Mouse (Mus musculus) limb, embryonic 10.5 days (tissue): Measurements from ENCODE around the gene Gm26992. TPM values are rescaled to one million over a fixed set of nuclear protein-coding genes. Genes with fewer than 3 reads are reported as not detected.
"Not testable (repeated sequence)": the region's sequence is repeated elsewhere in the genome, so short reads cannot be mapped to it uniquely, and the experiment has no call there.

ENCODE experiments used
- DNase-seq: peaks from one replicate; pipeline ENCODE4 v3.0.0-alpha.2; 2017; ENCODE audit warnings: low spot score
- H3K27ac ChIP-seq: fragments of 300-500 bp; sonication (generic); 2 replicates; pipeline ENCODE4 v1.5.1; 2016; ENCODE audit warnings: mild to moderate bottlenecking
- H3K27me3 ChIP-seq: fragments of 300-500 bp; sonication (generic); 2 replicates; pipeline ENCODE4 v1.6.1; 2016; ENCODE audit warnings: low read depth, mild to moderate bottlenecking; ENCODE audit not compliant: poor library complexity, severe bottlenecking
- H3K36me3 ChIP-seq: fragments of 300-500 bp; sonication (generic); 2 replicates; pipeline ENCODE4 v1.6.1; 2016; ENCODE audit warnings: mild to moderate bottlenecking, moderate library complexity
- H3K4me1 ChIP-seq: fragments of 300-500 bp; sonication (generic); 2 replicates; pipeline ENCODE4 v1.6.1; 2016
- H3K4me3 ChIP-seq: fragments of 300-500 bp; sonication (generic); 2 replicates; pipeline ENCODE4 v1.5.1; 2016; ENCODE audit warnings: mild to moderate bottlenecking, moderate library complexity
- H3K9me3 ChIP-seq: fragments of 300-500 bp; sonication (generic); replicated peaks from 2 replicates; pipeline ENCODE4 v1.6.1; 2016; ENCODE audit warnings: mild to moderate bottlenecking
- WGBS: fragments of 180-500 bp; shearing (Covaris S2); methylation state at CpG from one replicate; pipeline ENCODE4 v1.1.7; 2016; 5-methylcytosine and 5-hydroxymethylcytosine counted together
- polyA plus RNA-seq: library from polyadenylated mRNA; unstranded; fragments of >200 nt; fragmentation: Nextera tagmentation; extraction: Ambion mirVana; gene quantifications from 2 replicates; pipeline ENCODE4 v1.2.1, GENCODE M21; 2016

Gm26992 gene
- polyA plus RNA-seq, 1 experiment from 2014 or later: not detected

DNA sequence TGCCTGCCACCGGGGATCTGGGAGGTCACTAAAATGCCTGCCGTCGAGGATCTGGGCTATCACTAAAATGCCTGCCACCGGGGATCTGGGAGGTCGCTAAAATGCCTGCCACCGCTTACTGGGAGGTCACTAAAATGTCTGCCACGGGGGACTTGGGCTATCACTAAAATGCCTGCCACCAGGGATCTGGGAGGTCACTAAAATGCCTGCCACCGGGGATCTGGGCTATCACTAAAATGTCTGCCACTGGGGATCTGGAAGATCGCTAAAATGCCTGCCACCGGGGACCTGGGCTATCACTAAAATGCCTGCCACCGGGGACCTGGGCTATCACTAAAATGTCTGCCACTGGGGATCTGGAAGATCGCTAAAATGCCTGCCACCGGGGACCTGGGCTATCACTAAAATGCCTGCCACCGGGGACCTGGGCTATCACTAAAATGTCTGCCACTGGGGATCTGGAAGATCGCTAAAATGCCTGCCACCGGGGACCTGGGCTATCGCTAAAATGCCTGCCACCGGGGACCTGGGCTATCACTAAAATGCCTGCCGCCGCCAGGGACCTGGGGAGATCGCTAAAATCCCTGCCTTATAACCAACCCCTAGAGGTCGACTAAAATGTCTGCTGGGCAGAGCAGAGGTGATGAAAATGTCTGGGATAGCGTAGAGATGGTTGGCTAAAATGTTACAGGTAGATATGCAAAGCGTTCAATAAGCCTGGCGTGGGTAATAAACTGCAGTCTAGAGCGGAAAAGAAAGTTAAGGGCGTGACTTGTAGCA lies 27.3 kb downstream of the Gm26992 start:
- H3K9me3 ChIP-seq, DNase-seq, H3K4me3 ChIP-seq, H3K27ac ChIP-seq, H3K36me3 ChIP-seq, H3K4me1 ChIP-seq: not testable (repeated sequence)
- WGBS: 74% methylated on average over 20 of the region's 27 CpGs
- peaks cover 86% of the 10 kb centered on the region for H3K27me3 ChIP-seq

DNA sequence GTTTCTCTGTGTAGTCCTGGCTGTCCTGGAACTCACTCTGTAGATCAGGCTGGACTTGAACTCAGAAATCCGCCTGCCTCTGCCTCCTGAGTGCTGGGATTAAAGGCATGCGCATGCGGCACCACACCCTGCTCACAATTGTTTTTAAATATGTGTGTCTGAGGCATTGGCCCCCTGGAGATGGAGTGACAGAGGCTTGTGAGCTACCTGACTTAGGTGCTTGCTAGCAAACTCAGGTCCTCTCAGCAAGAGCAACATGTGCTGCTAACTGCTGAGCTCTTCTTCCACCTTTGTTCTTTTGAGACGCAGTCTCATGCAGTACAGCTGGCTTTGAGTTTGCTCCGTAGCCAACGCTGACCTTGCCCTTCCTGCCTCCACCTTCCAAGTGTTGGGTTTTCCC lies 31.0 kb downstream of the Gm26992 start:
- Histone ChIP-seq H3K9me3 (no peaks in the 10 kb centered on the region), H3K27ac (no peak overlapping the region), H3K4me1 (0 out of 2 replicates have a peak, but pooled peaks cover 2% of the 10 kb centered on the region), H3K27me3 (peaks cover 50% of the 10 kb centered on the region), H3K36me3 (no peaks in the 10 kb centered on the region), H3K4me3 (no peak overlapping the region)
- DNase-seq: no peak
- 85% methylated on average over 6 of the region's 6 CpGs for WGBS

DNA sequence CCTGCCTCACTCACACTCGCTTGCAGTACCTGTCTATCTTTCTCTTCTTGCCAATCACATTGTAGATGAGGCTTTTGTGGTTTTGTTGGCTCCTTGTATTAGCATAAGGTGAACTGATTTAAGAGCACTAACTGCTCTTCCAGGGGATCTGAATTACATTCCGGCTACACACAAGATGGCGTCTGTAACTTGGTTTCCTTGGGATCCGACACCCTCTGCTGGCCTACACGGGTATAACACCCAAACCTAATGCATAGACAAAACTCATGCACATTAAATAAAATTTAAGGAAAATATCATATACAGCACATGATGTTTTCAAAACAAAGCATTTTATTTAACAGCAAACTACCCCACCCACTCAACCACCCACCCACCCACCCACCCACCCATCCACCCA lies 38.2 kb downstream of the Gm26992 start:
- H3K27ac ChIP-seq: no peak overlapping the region
- H3K9me3 ChIP-seq: no peaks in the 10 kb centered on the region
- no peaks in the 10 kb centered on the region for H3K4me1 ChIP-seq
- H3K36me3 ChIP-seq: peaks cover 24% of the 10 kb centered on the region
- H3K4me3 ChIP-seq: no peak overlapping the region
- no peaks in the 10 kb centered on the region for H3K27me3 ChIP-seq
- no peak for DNase-seq
- WGBS: 74% methylated on average over 5 of the region's 5 CpGs

DNA sequence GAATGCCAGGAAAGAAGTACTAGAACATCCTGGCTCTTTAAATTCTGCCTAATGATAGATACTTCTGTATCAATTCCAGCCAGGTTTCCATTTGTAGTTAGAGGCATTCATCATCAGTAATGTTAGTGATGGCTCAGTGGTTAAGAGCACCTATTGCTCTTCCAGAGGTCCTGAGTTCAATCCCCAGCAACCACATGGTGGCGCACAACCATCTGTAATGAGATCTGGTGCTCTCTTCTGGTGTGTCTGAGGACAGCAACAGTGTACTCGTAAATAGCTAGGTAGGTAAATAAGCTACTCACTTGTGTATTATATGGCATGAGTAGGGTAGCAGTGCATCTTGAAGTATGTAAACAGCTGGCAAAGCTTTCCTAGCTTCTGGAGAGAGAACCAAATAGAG lies 47.2 kb downstream of the Gm26992 start:
- Histone ChIP-seq H3K4me1 (no peaks in the 10 kb centered on the region), H3K27me3 (no peaks in the 10 kb centered on the region), H3K36me3 (peaks cover 65% of the 10 kb centered on the region), H3K4me3 (no peak overlapping the region), H3K27ac (no peak overlapping the region), H3K9me3 (no peaks in the 10 kb centered on the region)
- no peak for DNase-seq
- 79% methylated on average over 2 of the region's 2 CpGs for WGBS

DNA sequence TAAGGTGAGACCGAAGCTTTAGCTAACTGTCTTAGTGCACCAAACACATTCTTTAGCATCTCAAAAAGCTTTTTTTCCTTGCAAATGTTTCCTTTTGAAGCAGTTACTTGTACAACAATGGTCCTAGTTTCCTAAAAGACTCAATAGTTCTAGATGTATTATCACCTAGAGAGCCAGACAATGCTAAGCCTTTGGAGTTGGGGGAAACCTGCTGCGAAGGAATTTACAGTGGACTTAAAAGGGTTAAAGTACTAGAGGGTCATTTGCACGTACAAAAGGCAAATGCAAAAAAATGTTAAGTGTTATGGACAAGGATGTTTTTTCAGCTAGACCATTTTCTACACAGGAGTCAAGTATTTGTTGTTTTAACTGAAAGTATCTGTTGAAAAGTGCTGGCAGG lies 50.5 kb downstream of the Gm26992 start:
- H3K4me3 ChIP-seq: no peak overlapping the region
- H3K4me1 ChIP-seq: no peaks in the 10 kb centered on the region
- DNase-seq: no peak
- H3K36me3 ChIP-seq: peaks cover 40% of the 10 kb centered on the region
- H3K27ac ChIP-seq: no peak overlapping the region
- H3K27me3 ChIP-seq: no peaks in the 10 kb centered on the region
- no peaks in the 10 kb centered on the region for H3K9me3 ChIP-seq
- 84% methylated on average over 3 of the region's 3 CpGs for WGBS

DNA sequence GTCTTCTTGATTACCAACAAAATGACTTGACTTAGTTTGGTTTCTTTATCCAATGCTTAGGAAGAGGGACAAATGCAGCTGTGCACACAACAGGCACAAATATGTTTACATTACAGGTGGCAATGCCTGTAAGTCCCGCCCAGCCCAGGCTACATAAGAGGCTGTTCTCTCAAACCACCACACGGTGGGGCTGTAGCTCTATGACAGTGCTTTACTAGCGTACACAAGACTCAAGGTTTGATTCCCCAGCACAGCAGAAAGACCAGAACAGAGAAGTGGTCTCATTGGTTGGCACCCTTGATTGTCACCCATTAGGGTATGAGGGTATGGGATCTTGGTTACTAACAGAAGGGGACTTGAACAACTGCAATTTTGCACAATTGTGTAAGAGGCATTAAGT lies 55.7 kb downstream of the Gm26992 start:
- H3K4me1 ChIP-seq: no peaks in the 10 kb centered on the region
- H3K27me3 ChIP-seq: no peaks in the 10 kb centered on the region
- no peaks in the 10 kb centered on the region for H3K9me3 ChIP-seq
- peak; percentile 69 for DNase-seq
- H3K36me3 ChIP-seq: peaks cover 1% of the 10 kb centered on the region
- 15% methylated on average over 3 of the region's 3 CpGs for WGBS
- no peak overlapping the region for H3K4me3 ChIP-seq
- H3K27ac ChIP-seq: no peak overlapping the region

DNA sequence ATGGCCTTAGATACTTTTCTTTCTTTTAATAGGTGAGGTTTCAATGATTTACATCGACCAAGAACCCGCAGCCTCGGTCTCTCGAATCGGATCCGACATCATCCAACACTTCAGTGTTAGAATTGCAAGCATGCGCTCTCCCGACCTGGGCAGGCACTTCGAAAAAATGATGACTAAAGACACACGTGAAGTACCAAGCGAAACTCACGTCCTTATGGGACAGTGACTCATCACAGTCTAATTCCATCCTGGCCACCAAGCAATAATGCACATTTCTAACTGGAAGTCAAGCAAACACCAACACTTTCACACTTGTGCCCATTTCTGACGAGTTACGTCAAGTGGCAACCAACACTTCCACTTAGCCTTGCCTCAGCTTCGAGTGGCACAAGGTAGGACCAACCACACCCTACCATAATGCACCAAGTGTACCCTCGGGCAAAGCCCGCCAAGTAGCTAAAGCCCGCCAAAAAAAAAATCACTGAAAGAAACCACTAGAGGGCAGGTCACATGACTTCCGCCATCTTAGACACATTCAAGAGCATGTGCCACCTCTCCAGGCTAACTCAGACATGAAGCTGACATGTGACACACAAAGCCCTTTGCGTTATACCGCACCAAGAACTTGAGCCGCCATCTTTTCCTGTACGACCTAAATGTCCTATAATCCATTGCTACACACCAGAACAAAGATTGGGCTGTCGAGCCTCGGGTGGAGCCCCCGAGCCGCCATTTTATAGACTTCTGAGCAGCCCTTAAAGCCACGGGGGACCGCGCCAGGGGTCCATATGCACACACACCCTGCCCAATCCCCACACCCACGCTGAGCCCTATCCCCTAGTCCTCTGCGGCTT lies 59.7 kb downstream of the Gm26992 start:
- Histone ChIP-seq H3K27me3 (no peaks in the 10 kb centered on the region), H3K36me3 (no peaks in the 10 kb centered on the region), H3K27ac (peak overlapping the region; percentile 88), H3K9me3 (no peaks in the 10 kb centered on the region), H3K4me3 (peak overlapping the region; percentile 57), H3K4me1 (no peaks in the 10 kb centered on the region)
- WGBS: 76% methylated on average over 32 of the region's 32 CpGs
- no peak for DNase-seq

DNA sequence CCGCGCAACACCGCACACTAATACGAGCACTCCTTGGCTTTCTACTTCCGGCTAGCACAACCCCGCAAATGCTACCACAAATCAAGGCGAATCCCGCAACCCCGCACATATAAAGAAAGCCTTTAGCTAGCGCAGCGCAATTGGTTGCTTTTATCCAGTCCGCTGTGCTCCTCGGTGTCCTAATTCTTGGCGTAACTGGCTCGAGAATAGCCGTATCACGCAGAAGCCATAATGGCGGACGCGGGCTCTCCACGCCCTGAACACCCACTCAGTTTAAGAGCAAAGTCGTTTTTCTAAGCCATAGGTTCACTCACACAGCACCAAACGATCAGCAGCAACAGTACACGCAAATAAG lies 60.3 kb downstream of the Gm26992 start:
- DNase-seq: no peak
- Histone ChIP-seq H3K4me1 (no peaks in the 10 kb centered on the region), H3K9me3 (no peaks in the 10 kb centered on the region), H3K27ac (peak overlapping the region; percentile 88), H3K4me3 (peak overlapping the region; percentile 57), H3K27me3 (no peaks in the 10 kb centered on the region), H3K36me3 (no peaks in the 10 kb centered on the region)
- 72% methylated on average over 24 of the region's 24 CpGs for WGBS

DNA sequence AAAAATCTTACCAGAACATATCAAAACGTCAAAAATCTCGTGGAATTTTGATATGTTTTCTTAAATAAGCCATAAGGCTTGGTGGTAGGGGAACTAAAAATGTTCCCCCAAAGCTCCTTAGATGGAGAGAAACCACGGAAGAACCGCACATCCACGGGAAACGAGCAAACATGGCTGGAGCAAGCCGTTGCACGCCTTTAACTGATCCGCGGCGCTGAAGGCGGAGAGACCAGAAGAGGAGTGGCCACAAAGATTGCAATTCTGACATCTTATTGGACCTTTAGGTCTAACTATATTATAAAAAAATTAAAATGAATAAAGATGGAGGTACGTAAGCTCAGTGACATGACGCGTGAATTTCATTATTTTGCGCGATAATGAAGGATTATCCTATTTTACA lies 61.2 kb downstream of the Gm26992 start:
- H3K27ac ChIP-seq: 0 out of 2 replicates have a peak overlapping the region, but pooled peaks have one; percentile 88
- WGBS: 71% methylated on average over 17 of the region's 17 CpGs
- DNase-seq: no peak

DNA sequence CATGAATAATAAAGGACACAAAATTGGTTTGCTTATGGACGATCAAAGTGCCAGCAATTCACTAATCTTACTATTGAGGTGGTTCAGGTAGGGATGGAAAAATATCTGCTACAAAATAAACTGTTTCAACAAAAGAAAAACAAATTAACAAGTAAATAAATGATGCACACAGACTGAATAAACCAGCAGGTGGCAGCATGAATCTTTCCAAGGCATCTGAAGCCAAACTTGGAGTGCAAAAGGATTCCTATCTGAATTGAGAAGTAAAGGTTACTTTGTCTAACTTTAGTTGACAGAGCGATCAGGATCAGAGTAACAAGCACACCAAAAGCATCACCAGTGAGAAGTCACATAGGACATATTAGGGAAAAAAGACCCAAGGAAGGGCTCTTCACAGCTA lies 62.2 kb downstream of the Gm26992 start:
- no peaks in the 10 kb centered on the region for H3K4me1 ChIP-seq
- H3K36me3 ChIP-seq: no peaks in the 10 kb centered on the region
- 44% methylated on average over 2 of the region's 2 CpGs for WGBS
- no peaks in the 10 kb centered on the region for H3K9me3 ChIP-seq
- no peak overlapping the region for H3K4me3 ChIP-seq
- H3K27ac ChIP-seq: no peak overlapping the region
- H3K27me3 ChIP-seq: no peaks in the 10 kb centered on the region
- DNase-seq: peak; percentile 39

More for the DNA sequence above, 61.2 kb downstream of the Gm26992 start:
- H3K27me3 ChIP-seq: no peaks in the 10 kb centered on the region
- H3K4me1 ChIP-seq: no peaks in the 10 kb centered on the region
- peak overlapping the region; percentile 57 for H3K4me3 ChIP-seq
- no peaks in the 10 kb centered on the region for H3K36me3 ChIP-seq
- H3K9me3 ChIP-seq: no peaks in the 10 kb centered on the region

DNA sequence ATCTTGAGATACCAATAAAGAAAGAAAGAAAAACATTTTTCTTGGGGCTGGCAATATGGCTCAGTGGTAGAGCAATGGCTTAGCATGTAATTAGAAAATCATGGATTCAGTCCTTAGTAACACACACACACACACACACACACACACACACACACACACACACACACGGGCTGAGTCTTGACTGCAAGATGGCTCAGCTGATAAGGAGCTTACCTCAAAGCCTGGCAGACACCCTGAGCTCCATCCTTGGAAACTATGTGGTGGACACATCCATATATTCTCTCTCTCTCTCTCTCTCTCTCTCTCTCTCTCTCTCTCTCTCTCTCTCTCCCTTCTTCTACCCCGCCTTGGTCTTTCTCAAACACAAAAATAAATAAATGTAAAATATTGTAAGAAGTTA lies 69.0 kb downstream of the Gm26992 start:
- Histone ChIP-seq H3K27ac (no peak overlapping the region), H3K36me3 (no peaks in the 10 kb centered on the region), H3K4me1 (peaks cover 10% of the 10 kb centered on the region; the same call in 1 of the 2 replicates), H3K4me3 (no peak overlapping the region), H3K27me3 (no peaks in the 10 kb centered on the region), H3K9me3 (no peaks in the 10 kb centered on the region)
- WGBS: 79% methylated on average over 2 of the region's 2 CpGs
- no peak for DNase-seq

DNA sequence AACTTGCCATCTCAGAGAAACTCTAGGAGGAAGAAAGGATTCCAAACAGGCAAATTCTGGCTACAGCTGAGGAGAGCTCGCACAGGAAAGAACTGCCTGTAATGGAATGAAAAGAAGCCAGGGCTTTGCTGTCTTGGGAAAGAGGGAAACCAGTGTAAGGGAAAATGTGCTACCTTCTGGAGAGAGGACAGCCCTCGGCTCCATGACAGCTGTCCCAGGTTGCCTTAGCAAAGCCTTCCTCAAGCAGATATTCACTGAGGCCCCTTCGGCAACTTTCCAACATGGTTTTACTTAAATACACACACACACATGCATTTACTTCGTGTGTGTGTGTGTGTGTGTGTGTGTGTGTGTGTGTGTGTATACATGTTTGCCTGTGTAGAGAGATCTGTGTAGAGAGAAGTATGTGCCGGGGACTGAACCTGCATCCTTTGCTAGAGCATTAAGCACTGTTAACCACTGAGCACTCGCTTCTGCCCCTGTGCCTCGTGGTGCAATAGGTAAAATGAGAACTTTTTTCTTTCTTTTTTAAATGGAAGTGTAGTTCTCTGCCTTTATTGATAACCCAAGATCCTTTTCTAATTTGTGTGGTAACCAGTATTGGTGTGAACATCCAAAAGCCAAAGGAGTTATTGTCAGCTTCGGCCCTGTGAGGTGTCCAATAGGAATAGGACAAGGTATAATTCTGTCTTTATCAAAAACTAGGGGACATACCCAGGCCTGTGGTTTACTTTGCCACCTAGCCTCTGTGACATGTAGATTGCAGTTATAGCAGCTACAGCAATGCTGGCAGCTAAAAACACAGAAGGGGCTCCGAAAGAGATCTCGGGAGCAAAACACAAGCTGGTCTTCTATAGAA lies 70.8 kb downstream of the Gm26992 start:
- peak overlapping the region; percentile 97 for H3K27ac ChIP-seq
- peaks cover 13% of the 10 kb centered on the region for H3K36me3 ChIP-seq
- peak overlapping the region; percentile 67 for H3K4me3 ChIP-seq
- H3K4me1 ChIP-seq: peaks cover 10% of the 10 kb centered on the region; the same call in 1 of the 2 replicates
- H3K9me3 ChIP-seq: no peaks in the 10 kb centered on the region
- DNase-seq: no peak
- H3K27me3 ChIP-seq: no peaks in the 10 kb centered on the region
- 55% methylated on average over 10 of the region's 10 CpGs for WGBS
